Mouse (Mus musculus) small intestine, adult 2 months (tissue): ENCODE measurements around the gene Btg4.

Experiments used
- CTCF ChIP-seq: fragments of 200-500 bp; IDR thresholded peaks from 2 replicates; pipeline ENCODE4 v1.5.1; 2012; ENCODE audit warnings: low read depth, mild to moderate bottlenecking, control low read depth, inconsistent platforms, low read length, moderate library complexity, mixed read lengths; ENCODE audit not compliant: insufficient replicate concordance, insufficient read length; ENCODE audit errors: extremely low read depth
- POLR2A ChIP-seq: fragments of 200-500 bp; IDR thresholded peaks from 2 replicates; pipeline ENCODE4 v1.6.1; 2012; ENCODE audit warnings: low read depth, mild to moderate bottlenecking, control low read depth, inconsistent platforms, low read length, moderate library complexity

DNA sequence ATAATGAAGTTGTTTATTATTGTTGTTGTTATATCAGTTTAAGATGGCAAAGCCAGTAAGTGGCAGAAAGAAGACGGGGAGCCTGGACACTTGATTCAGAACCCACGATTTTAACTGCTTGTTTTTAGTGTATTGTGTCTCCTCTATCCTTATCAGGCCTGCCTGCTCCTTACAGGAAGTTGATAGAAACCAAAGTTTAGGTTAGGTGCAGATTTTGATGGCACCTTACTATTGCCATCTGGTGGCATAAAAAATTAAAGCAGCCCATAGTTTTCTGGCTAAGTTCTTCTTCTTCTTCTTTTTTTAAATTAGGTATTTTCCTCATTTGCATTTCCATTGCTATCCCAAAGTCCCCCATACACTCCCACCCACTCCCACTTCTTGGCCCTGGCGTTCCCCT, 8.5 kb upstream of the Btg4 start:
- TF ChIP-seq CTCF (no peak), POLR2A (no peak)
